Mouse (Mus musculus): ENCODE measurements around the gene Ranbp9.

GRCm38 (mm10) chr13:43523906-43524480, 42.9 kb upstream of the Ranbp9 start:
- no peak for TF ChIP-seq BHLHE40 (IDR thresholded peaks at IDR 0.05; ENCODE audit: borderline replicate concordance, low read depth, low read length)
- TF ChIP-seq ZNF384 (IDR thresholded peaks at IDR 0.05; ENCODE audit: low read depth, low read length), result no peak
- TF ChIP-seq POLR2A (IDR thresholded peaks at IDR 0.05; ENCODE audit: control insufficient read depth in 1 of 2, insufficient read depth in 1 of 2, low read depth in 1 of 2, low read length in 2 of 2, poor library complexity in 1 of 2), result no peak
- TF ChIP-seq POLR2AphosphoS5 (IDR thresholded peaks at IDR 0.05; ENCODE audit: borderline replicate concordance, low read depth, low read length), result no peak
- TF ChIP-seq CTCF (IDR thresholded peaks at IDR 0.05 in 2 of 3, conservative IDR thresholded peaks at IDR 0.05 in 1 of 3; ENCODE audit: control insufficient read depth in 1 of 3, insufficient read depth in 1 of 3, low read depth in 2 of 3, low read length in 3 of 3, poor library complexity in 1 of 3, severe bottlenecking in 1 of 3), result no peak
- no peak for TF ChIP-seq TCF12 (IDR thresholded peaks at IDR 0.05; ENCODE audit: low read depth, low read length)
- TF ChIP-seq ZKSCAN1 (IDR thresholded peaks at IDR 0.05; ENCODE audit: low read depth, low read length), result no peak
- no peak for TF ChIP-seq MEF2A (IDR thresholded peaks at IDR 0.05; ENCODE audit: extremely low read depth, insufficient replicate concordance, low read depth, low read length, poor library complexity, severe bottlenecking)
- TF ChIP-seq MAZ (IDR thresholded peaks at IDR 0.05; ENCODE audit: low read depth, low read length), result no peak
- no peak for TF ChIP-seq MXI1 (IDR thresholded peaks at IDR 0.05; ENCODE audit: low read depth, low read length)
- TF ChIP-seq CHD2 (IDR thresholded peaks at IDR 0.05; ENCODE audit: low read length), result no peak
- no peak for TF ChIP-seq MAX (IDR thresholded peaks at IDR 0.05; ENCODE audit: low read length)
- no peak for TF ChIP-seq GATA1 (IDR thresholded peaks at IDR 0.05; ENCODE audit: low read depth, low read length)
